Mouse (Mus musculus): ENCODE data around the gene Hoxd1. TPM values are rescaled to one million over a fixed set of nuclear protein-coding genes. Genes with fewer than 3 reads are reported as not detected.

Hoxd1 gene
- polyA plus RNA-seq, 1 experiment from 2014 or later: not detected

- peaks cover 19% of the 10 kb centered on the region for H3K4me1 ChIP-seq
- H3K4me2 ChIP-seq: no peak overlapping the region
- no peaks in the 10 kb centered on the region for H3K36me3 ChIP-seq (ENCODE audit: poor library complexity, severe bottlenecking)
- H3K9ac ChIP-seq: no peak overlapping the region
- H3K9me3 ChIP-seq (replicated peaks): no peaks in the 10 kb centered on the region
- H3K4me3 ChIP-seq: no peak overlapping the region
- 11% methylated on average over 5 of the region's 5 CpGs for WGBS
- ATAC-seq: no peak
- H3K27me3 ChIP-seq: peaks cover 100% of the 10 kb centered on the region
- no peak overlapping the region for H3K27ac ChIP-seq
Observed at GRCm38 (mm10) chr2:74753711-74754110, 9.1 kb upstream of the Hoxd1 start.

- no peak overlapping the region for H3K9ac ChIP-seq
- H3K27ac ChIP-seq: no peak overlapping the region
- H3K4me3 ChIP-seq: no peak overlapping the region
- no peak for ATAC-seq
- no peak overlapping the region for H3K4me2 ChIP-seq
- no peaks in the 10 kb centered on the region for H3K9me3 ChIP-seq (replicated peaks)
- WGBS: 0% methylated on average over 1 of the region's 1 CpGs
- H3K27me3 ChIP-seq: peaks cover 94% of the 10 kb centered on the region
- peaks cover 13% of the 10 kb centered on the region for H3K4me1 ChIP-seq
- no peaks in the 10 kb centered on the region for H3K36me3 ChIP-seq (ENCODE audit: poor library complexity, severe bottlenecking)
Observed at GRCm38 (mm10) chr2:74760146-74760545, 2.6 kb upstream of the Hoxd1 start.

GRCm38 (mm10) chr2:74761941-74762340 is 839 bp upstream of the Hoxd1 start:
- H3K9ac ChIP-seq: no peak overlapping the region
- WGBS: 5% methylated on average over 13 of the region's 13 CpGs
- H3K4me1 ChIP-seq: peaks cover 13% of the 10 kb centered on the region
- no peak overlapping the region for H3K27ac ChIP-seq
- no peak overlapping the region for H3K4me3 ChIP-seq
- peaks cover 94% of the 10 kb centered on the region for H3K27me3 ChIP-seq
- no peaks in the 10 kb centered on the region for H3K36me3 ChIP-seq (ENCODE audit: poor library complexity, severe bottlenecking)
- no peak overlapping the region for H3K4me2 ChIP-seq
- H3K9me3 ChIP-seq (replicated peaks): no peaks in the 10 kb centered on the region
- no peak for ATAC-seq

GRCm38 (mm10) chr2:74763245-74763735 is 510 bp downstream of the Hoxd1 start:
- Histone ChIP-seq H3K9ac (no peak overlapping the region), H3K4me3 (peak overlapping the region; percentile 48), H3K4me2 (peak overlapping the region; percentile 83), H3K27ac (no peak overlapping the region), H3K36me3 (ENCODE audit: poor library complexity, severe bottlenecking) (no peaks in the 10 kb centered on the region), H3K27me3 (peaks cover 86% of the 10 kb centered on the region), H3K4me1 (peaks cover 13% of the 10 kb centered on the region), H3K9me3 (replicated peaks) (no peaks in the 10 kb centered on the region)
- 0 out of 2 replicates have a peak, but pooled peaks have one; percentile 27 for ATAC-seq
- WGBS: 2% methylated on average over 50 of the region's 53 CpGs

GRCm38 (mm10) chr2:74763976-74764375 is 1.2 kb downstream of the Hoxd1 start:
- H3K36me3 ChIP-seq (ENCODE audit: poor library complexity, severe bottlenecking): no peaks in the 10 kb centered on the region
- H3K4me3 ChIP-seq: no peak overlapping the region
- peaks cover 87% of the 10 kb centered on the region for H3K27me3 ChIP-seq
- ATAC-seq: no peak
- H3K4me1 ChIP-seq: peaks cover 13% of the 10 kb centered on the region
- no peak overlapping the region for H3K27ac ChIP-seq
- H3K9ac ChIP-seq: no peak overlapping the region
- WGBS: 43% methylated on average over 10 of the region's 10 CpGs
- H3K4me2 ChIP-seq: no peak overlapping the region
- no peaks in the 10 kb centered on the region for H3K9me3 ChIP-seq (replicated peaks)

- Histone ChIP-seq H3K4me1 (no peaks in the 10 kb centered on the region), H3K27me3 (peaks cover 29% of the 10 kb centered on the region), H3K4me3 (no peak overlapping the region), H3K36me3 (ENCODE audit: poor library complexity, severe bottlenecking) (no peaks in the 10 kb centered on the region), H3K4me2 (no peak overlapping the region), H3K9me3 (replicated peaks) (no peaks in the 10 kb centered on the region), H3K9ac (no peak overlapping the region), H3K27ac (no peak overlapping the region)
- 94% methylated on average over 2 of the region's 2 CpGs for WGBS
- ATAC-seq: no peak
Observed at GRCm38 (mm10) chr2:74774359-74774758, 11.6 kb downstream of the Hoxd1 start.

- 66% methylated on average over 13 of the region's 13 CpGs for WGBS
- Histone ChIP-seq H3K27ac (no peak overlapping the region), H3K27me3 (peaks cover 10% of the 10 kb centered on the region; the same call in 1 of the 2 replicates), H3K36me3 (ENCODE audit: poor library complexity, severe bottlenecking) (no peaks in the 10 kb centered on the region), H3K9ac (no peak overlapping the region), H3K4me1 (no peaks in the 10 kb centered on the region), H3K9me3 (replicated peaks) (no peaks in the 10 kb centered on the region), H3K4me2 (no peak overlapping the region), H3K4me3 (no peak overlapping the region)
- ATAC-seq: no peak
Observed at GRCm38 (mm10) chr2:74777536-74778275, 14.9 kb downstream of the Hoxd1 start.

- Histone ChIP-seq H3K36me3 (ENCODE audit: poor library complexity, severe bottlenecking) (no peaks in the 10 kb centered on the region), H3K27ac (no peak overlapping the region), H3K4me1 (no peaks in the 10 kb centered on the region), H3K9ac (no peak overlapping the region), H3K4me2 (no peak overlapping the region), H3K27me3 (peaks cover 9% of the 10 kb centered on the region; the same call in 1 of the 2 replicates), H3K9me3 (replicated peaks) (no peaks in the 10 kb centered on the region), H3K4me3 (no peak overlapping the region)
- no peak for ATAC-seq
- WGBS: 92% methylated on average over 5 of the region's 5 CpGs
Observed at GRCm38 (mm10) chr2:74781386-74781785, 18.6 kb downstream of the Hoxd1 start.

GRCm38 (mm10) chr2:74795531-74795930 is 32.8 kb downstream of the Hoxd1 start:
- WGBS: 69% methylated on average over 7 of the region's 7 CpGs
- no peak overlapping the region for H3K4me2 ChIP-seq

GRCm38 (mm10) chr2:74808431-74808830 is 45.7 kb downstream of the Hoxd1 start:
- no peak for ATAC-seq
- WGBS: 87% methylated on average over 5 of the region's 5 CpGs

More at GRCm38 (mm10) chr2:74795531-74795930, 32.8 kb downstream of the Hoxd1 start:
- Histone ChIP-seq H3K9me3 (replicated peaks) (no peaks in the 10 kb centered on the region), H3K4me3 (no peak overlapping the region), H3K4me1 (no peaks in the 10 kb centered on the region), H3K27ac (no peak overlapping the region), H3K27me3 (no peaks in the 10 kb centered on the region), H3K36me3 (ENCODE audit: poor library complexity, severe bottlenecking) (no peaks in the 10 kb centered on the region), H3K9ac (no peak overlapping the region)
- no peak for ATAC-seq

More at GRCm38 (mm10) chr2:74808431-74808830, 45.7 kb downstream of the Hoxd1 start:
- Histone ChIP-seq H3K27ac (no peak overlapping the region), H3K4me1 (no peaks in the 10 kb centered on the region), H3K36me3 (ENCODE audit: poor library complexity, severe bottlenecking) (no peaks in the 10 kb centered on the region), H3K27me3 (0 out of 2 replicates have a peak, but pooled peaks cover under 1% of the 10 kb centered on the region), H3K9ac (no peak overlapping the region), H3K4me3 (no peak overlapping the region), H3K4me2 (no peak overlapping the region), H3K9me3 (replicated peaks) (no peaks in the 10 kb centered on the region)

All from forebrain, embryonic 13.5 days (tissue).